Mouse (Mus musculus): ENCODE results near the gene Fstl4. TPM values are rescaled to one million over a fixed set of nuclear protein-coding genes. Genes with fewer than 3 reads are reported as not detected.

Gene Fstl4
- polyA plus RNA-seq, 1 experiment from 2014 or later, result 2.6 TPM

DNA sequence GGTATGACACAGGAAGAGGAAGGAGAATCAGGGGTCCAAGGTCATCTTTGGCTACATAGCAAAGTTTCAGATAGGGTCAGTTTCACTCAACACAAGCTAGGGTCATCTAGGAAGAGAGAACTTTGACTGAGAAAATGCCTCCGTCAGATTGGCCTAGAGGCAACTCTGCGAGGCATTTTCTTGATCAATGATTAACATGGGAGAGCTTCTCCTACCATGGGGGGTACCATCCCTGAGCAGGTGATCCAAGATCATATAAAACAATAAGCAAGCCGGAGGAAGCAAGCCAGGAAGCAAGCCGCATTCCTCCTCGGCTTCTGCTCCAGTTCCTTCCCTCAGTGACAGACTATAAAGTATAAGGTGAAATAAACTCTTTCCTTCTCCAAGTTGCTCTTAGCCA lies 337.3 kb downstream of the Fstl4 start:
- H3K4me3 ChIP-seq (replicated peaks), result no peak overlapping the region
- H3K4me2 ChIP-seq, result no peak overlapping the region
- 71% methylated on average over 5 of the region's 5 CpGs for WGBS
- 0 out of 2 replicates have a peak, but pooled peaks cover 2% of the 10 kb centered on the region for H3K4me1 ChIP-seq
- H3K9me3 ChIP-seq, result no peaks in the 10 kb centered on the region
- no peak overlapping the region for H3K27ac ChIP-seq
- H3K9ac ChIP-seq, result no peak overlapping the region
- no peaks in the 10 kb centered on the region for H3K36me3 ChIP-seq
- ATAC-seq (ENCODE audit: insufficient read depth, low FRiP score, low read depth), result no peak
- H3K27me3 ChIP-seq (replicated peaks), result no peaks in the 10 kb centered on the region

DNA sequence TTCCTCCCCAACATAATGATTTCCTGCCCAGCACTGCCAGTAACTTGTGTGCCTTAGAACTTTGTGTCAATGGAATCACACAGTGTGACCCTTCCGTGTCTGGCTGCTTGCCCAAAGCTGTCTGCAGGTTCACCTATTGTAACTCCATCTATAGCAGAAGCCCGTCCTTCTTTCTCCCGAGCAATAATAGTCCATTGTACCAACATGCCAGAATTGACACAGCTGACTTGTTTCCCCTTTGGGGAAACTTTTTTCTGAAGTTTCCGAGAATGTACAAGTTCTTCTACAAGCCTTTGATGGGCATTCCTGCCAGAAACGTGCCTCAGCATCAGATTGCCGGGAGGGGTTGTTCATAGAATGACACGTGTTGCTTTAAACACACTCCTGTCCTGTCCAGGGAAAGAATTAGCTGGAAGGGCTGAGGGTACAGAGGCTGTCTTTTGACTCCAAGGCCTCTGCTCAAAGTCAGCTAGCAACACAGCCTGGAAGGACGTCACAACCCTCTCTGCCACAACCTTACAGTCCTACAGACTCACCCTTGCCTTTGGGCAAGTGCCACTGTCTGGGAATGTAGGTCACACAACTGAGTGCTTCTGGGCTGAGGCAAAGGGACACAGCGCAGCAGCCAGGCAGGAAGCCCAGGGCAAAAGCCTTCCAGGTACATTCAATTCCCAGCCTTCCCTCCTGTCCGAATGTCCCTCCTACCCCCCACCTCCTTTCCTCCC lies 339.3 kb downstream of the Fstl4 start:
- Histone ChIP-seq H3K36me3 (no peaks in the 10 kb centered on the region), H3K4me3 (replicated peaks) (no peak overlapping the region), H3K9ac (no peak overlapping the region), H3K9me3 (no peaks in the 10 kb centered on the region), H3K27me3 (replicated peaks) (no peaks in the 10 kb centered on the region), H3K4me2 (no peak overlapping the region), H3K27ac (no peak overlapping the region), H3K4me1 (0 out of 2 replicates have a peak, but pooled peaks cover 2% of the 10 kb centered on the region)
- 58% methylated on average over 10 of the region's 10 CpGs for WGBS
- ATAC-seq (ENCODE audit: insufficient read depth, low FRiP score, low read depth), result no peak

DNA sequence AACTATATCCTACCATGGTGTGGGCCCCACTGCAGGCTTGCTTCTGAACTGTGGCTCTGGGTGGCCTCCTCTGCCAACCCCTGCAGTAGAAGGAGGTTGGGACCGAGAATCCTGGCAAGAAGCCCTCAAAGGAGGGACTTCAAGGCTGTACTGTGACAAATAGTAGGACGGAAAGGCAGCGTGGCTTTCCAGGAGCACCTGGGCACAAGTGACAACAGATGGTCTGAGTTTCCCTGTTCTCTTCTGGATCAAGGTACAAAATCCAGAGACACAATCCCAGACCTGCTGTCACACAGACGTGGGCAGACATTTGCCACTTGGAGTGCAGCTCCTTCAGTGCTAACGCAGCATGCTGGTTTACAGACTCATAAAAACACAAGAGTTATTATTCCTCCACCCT lies 343.3 kb downstream of the Fstl4 start:
- H3K36me3 ChIP-seq, result no peaks in the 10 kb centered on the region
- WGBS, result 72% methylated on average over 5 of the region's 5 CpGs
- no peak overlapping the region for H3K9ac ChIP-seq
- H3K27ac ChIP-seq, result no peak overlapping the region
- H3K27me3 ChIP-seq (replicated peaks), result no peaks in the 10 kb centered on the region
- H3K4me3 ChIP-seq (replicated peaks), result no peak overlapping the region
- H3K4me1 ChIP-seq, result no peaks in the 10 kb centered on the region
- no peaks in the 10 kb centered on the region for H3K9me3 ChIP-seq
- no peak overlapping the region for H3K4me2 ChIP-seq
- no peak; the same call in 1 of the 2 replicates for ATAC-seq (ENCODE audit: insufficient read depth, low FRiP score, low read depth)

DNA sequence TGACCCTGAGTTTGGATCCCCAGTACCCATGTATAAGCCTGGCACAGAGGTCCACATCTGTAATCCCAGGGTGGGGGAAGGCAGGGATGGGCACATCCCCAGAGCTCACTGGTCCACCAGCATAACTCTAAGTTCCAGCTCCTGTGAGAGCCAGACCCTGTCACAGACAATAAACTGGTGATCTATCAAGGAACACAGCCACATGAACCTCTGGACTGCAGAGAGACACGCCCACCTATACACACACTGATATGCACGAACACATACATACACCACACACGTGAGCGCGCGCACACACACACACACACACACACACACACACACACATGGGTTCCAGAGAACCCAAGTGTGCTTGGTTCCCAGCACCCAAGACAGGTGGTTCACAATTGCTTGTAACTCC lies 344.4 kb downstream of the Fstl4 start:
- Histone ChIP-seq H3K27me3 (replicated peaks) (no peaks in the 10 kb centered on the region), H3K4me2 (no peak overlapping the region), H3K27ac (no peak overlapping the region), H3K4me1 (no peaks in the 10 kb centered on the region), H3K36me3 (no peaks in the 10 kb centered on the region), H3K9me3 (no peaks in the 10 kb centered on the region), H3K9ac (no peak overlapping the region), H3K4me3 (replicated peaks) (no peak overlapping the region)
- 90% methylated on average over 6 of the region's 6 CpGs for WGBS
- no peak for ATAC-seq (ENCODE audit: insufficient read depth, low FRiP score, low read depth)

DNA sequence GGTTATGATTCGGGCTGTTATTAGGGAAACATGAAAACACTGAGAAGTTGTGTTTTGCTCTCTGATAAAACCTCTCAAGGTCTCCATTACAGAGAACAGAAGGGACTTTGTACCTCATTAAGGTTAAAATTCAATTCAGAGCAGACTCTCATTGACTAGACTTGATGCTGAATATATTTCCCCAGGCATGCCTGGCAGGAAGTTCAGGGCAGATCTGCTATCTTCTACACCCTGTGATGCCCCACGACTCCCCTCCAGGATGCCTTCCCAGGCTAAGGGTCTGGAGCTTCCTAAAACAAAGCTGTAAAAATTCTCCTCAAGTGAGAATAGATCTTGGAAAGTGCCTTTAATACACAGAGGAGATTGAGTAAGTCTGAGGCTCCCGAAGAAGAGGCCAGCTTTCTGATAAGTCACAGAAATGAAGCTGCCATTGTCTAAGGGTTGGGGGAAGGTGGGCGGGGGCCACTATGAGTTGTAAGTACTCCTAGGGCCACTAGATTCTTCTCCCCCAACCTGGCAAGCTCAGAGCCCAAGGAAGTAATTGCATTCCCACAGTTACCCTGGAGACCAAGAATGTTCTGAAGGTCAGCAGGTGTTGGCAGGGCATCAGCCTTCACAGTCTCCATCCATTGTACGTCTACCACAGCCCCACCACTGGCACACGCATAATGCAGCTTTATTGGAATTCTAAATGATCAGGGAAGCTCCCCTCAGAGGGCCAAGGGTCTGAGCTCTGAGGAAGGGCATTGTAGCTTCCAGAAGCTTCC lies 345.4 kb downstream of the Fstl4 start:
- Histone ChIP-seq H3K27ac (no peak overlapping the region), H3K9ac (no peak overlapping the region), H3K4me3 (replicated peaks) (no peak overlapping the region), H3K4me1 (no peaks in the 10 kb centered on the region), H3K27me3 (replicated peaks) (no peaks in the 10 kb centered on the region), H3K9me3 (no peaks in the 10 kb centered on the region), H3K36me3 (no peaks in the 10 kb centered on the region), H3K4me2 (no peak overlapping the region)
- ATAC-seq (ENCODE audit: insufficient read depth, low FRiP score, low read depth), result no peak
- WGBS, result 66% methylated on average over 6 of the region's 6 CpGs

DNA sequence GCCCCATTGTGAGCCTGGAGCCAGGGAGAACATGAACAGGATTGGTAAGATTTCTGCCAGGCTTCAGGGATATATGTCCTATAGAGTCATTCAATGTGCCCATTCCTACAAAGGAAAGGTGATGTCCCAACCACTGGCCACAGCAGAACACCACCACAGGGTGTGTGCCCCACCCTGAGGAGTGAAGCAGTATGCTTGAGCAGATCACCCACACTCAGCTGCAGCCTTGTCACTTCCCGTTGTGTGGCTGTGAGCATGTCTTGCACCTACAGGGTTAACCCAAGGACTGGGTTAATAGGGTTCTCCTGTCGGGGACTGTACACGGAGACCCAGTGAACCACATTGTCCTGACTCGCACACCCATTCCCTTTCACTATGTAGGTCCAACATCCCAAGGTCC lies 351.3 kb downstream of the Fstl4 start:
- Histone ChIP-seq H3K4me2 (no peak overlapping the region), H3K9ac (no peak overlapping the region), H3K4me3 (replicated peaks) (no peak overlapping the region), H3K36me3 (no peaks in the 10 kb centered on the region), H3K4me1 (no peaks in the 10 kb centered on the region), H3K27ac (no peak overlapping the region), H3K27me3 (replicated peaks) (no peaks in the 10 kb centered on the region), H3K9me3 (no peaks in the 10 kb centered on the region)
- no peak for ATAC-seq (ENCODE audit: insufficient read depth, low FRiP score, low read depth)
- 63% methylated on average over 4 of the region's 4 CpGs for WGBS

DNA sequence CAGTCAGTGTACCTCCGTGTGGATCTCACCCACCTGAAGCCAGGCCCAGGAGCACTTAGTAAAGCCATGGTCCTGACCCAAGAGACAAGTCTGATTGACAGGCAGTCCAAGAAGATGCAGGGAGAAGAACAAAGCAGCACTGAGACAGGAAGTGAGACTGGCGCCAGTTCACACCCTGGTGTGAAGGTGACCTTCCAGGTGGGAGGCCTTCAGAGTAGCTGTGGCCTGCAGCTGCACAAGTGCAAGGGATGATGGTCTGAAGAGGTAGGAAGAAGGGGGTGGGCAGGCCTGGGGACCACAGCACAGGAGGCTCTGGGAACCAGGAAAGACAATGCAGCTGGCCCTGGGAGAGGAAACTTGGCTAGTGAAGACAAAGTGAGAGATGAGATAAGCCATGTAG lies 351.9 kb downstream of the Fstl4 start:
- no peak overlapping the region for H3K4me2 ChIP-seq
- H3K27ac ChIP-seq, result no peak overlapping the region
- no peaks in the 10 kb centered on the region for H3K4me1 ChIP-seq
- no peak overlapping the region for H3K4me3 ChIP-seq (replicated peaks)
- no peak overlapping the region for H3K9ac ChIP-seq
- 65% methylated on average over 2 of the region's 2 CpGs for WGBS
- no peak for ATAC-seq (ENCODE audit: insufficient read depth, low FRiP score, low read depth)
- no peaks in the 10 kb centered on the region for H3K9me3 ChIP-seq
- no peaks in the 10 kb centered on the region for H3K36me3 ChIP-seq
- H3K27me3 ChIP-seq (replicated peaks), result no peaks in the 10 kb centered on the region

DNA sequence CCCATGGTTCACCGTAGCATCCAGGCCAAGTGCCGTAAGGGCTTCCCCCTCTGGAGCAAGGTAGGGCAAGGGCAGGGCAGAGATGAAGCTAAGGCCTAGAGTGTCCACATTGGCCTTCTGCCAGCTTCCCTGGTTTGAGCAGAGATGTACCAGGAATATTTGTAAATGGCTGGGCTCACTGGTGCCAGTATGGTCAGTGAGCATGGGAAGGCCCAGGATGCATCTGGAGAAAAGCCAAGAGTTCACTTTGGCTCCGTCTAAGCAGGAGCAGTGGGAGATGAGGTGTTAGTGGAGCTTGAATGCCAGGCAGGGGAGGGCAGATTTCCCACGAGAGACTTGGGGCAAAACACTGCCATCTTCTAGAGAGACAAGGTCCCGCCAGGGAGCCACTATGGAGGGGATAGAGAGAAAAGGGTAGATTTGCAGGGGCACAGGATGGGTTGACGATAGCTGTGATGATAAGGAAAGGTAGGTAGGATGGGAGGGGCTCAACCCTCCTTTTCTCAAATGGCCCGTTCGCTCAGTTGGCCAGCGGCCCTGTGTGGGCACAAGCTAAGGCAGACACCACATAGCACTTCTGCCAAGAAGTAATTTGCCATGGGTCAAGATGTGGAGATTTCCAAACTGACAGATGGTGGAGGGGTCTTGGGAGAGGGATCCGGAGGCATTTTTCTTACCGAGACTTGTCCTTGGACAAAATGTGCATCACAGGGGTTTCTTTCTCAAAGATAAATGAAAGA lies 354.0 kb downstream of the Fstl4 start:
- 79% methylated on average over 11 of the region's 11 CpGs for WGBS
- Histone ChIP-seq H3K4me1 (no peaks in the 10 kb centered on the region), H3K36me3 (no peaks in the 10 kb centered on the region), H3K27me3 (replicated peaks) (no peaks in the 10 kb centered on the region), H3K9me3 (no peaks in the 10 kb centered on the region), H3K4me3 (replicated peaks) (no peak overlapping the region), H3K27ac (no peak overlapping the region), H3K4me2 (no peak overlapping the region), H3K9ac (no peak overlapping the region)
- no peak for ATAC-seq (ENCODE audit: insufficient read depth, low FRiP score, low read depth)

DNA sequence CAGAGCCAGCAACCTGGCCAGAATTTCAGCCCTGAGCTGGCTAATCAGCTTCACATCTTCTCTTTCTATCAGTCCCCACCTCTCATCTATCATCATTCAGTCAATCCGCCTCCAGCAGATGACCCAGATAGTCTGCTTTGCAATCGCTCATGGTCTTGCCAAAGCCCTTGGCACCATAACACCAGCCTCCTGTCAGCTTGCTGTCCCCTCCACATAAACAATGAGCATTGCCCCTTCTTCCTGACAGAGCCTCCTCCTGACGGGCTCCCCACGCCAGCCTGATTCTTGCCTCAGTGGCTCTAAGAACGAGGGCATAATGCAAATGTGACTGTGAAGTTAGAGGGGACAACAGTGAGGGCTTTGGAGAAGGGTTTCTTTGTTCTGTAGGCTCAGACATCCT lies 355.5 kb downstream of the Fstl4 start:
- Histone ChIP-seq H3K4me1 (no peaks in the 10 kb centered on the region), H3K27ac (no peak overlapping the region), H3K36me3 (no peaks in the 10 kb centered on the region), H3K9me3 (no peaks in the 10 kb centered on the region), H3K4me2 (no peak overlapping the region), H3K9ac (no peak overlapping the region), H3K27me3 (replicated peaks) (no peaks in the 10 kb centered on the region), H3K4me3 (replicated peaks) (no peak overlapping the region)
- ATAC-seq (ENCODE audit: insufficient read depth, low FRiP score, low read depth), result no peak
- 69% methylated on average over 5 of the region's 5 CpGs for WGBS

DNA sequence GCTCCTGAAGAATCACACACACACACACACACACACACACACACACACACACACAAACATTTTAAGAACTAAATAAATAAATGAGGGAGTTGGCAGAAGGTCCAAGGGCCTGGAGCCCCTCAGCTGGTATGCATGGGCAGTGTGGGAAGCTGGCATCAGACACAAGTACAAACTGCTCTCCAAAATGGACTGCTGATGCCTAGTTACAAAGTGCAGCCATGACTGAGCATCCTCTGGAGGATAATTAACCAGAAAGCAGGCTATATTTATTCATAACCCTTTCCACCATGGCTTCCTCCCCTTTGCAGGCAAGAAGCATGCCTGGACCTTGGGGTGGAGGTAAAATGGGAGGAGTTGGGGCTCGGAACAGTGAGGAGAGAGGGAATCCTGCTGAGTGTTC lies 356.8 kb downstream of the Fstl4 start:
- no peak overlapping the region for H3K9ac ChIP-seq
- H3K4me2 ChIP-seq, result no peak overlapping the region
- ATAC-seq (ENCODE audit: insufficient read depth, low FRiP score, low read depth), result no peak
- no peaks in the 10 kb centered on the region for H3K9me3 ChIP-seq
- H3K27ac ChIP-seq, result no peak overlapping the region
- no peaks in the 10 kb centered on the region for H3K36me3 ChIP-seq
- no peak overlapping the region for H3K4me3 ChIP-seq (replicated peaks)
- H3K27me3 ChIP-seq (replicated peaks), result no peaks in the 10 kb centered on the region
- H3K4me1 ChIP-seq, result no peaks in the 10 kb centered on the region
- 67% methylated on average over 1 of the region's 1 CpGs for WGBS

DNA sequence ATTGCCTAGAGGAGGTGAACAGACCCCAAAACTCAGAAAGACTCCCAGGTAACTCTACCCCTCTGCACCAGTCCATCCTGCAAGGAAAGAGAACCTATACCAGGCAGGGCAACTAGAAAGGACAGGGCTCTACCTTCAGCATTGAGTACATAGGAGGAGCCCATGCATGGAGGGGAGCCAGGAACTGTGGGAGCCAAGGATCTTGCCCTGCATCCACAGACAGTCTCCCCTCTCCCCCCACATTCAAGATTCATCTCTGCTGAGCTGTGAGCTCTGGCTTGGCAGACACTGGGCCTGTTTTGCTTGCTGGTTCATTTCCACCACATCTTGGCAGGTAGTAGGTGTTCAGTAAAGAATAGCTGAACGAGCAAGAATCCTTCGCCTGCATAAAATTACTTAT lies 360.4 kb downstream of the Fstl4 start:
- no peaks in the 10 kb centered on the region for H3K36me3 ChIP-seq
- H3K27ac ChIP-seq, result no peak overlapping the region
- H3K9ac ChIP-seq, result no peak overlapping the region
- WGBS, result 83% methylated on average over 2 of the region's 2 CpGs
- no peak overlapping the region for H3K4me3 ChIP-seq (replicated peaks)
- no peak for ATAC-seq (ENCODE audit: insufficient read depth, low FRiP score, low read depth)
- no peaks in the 10 kb centered on the region for H3K9me3 ChIP-seq
- H3K4me2 ChIP-seq, result no peak overlapping the region
- no peaks in the 10 kb centered on the region for H3K27me3 ChIP-seq (replicated peaks)
- H3K4me1 ChIP-seq, result no peaks in the 10 kb centered on the region

DNA sequence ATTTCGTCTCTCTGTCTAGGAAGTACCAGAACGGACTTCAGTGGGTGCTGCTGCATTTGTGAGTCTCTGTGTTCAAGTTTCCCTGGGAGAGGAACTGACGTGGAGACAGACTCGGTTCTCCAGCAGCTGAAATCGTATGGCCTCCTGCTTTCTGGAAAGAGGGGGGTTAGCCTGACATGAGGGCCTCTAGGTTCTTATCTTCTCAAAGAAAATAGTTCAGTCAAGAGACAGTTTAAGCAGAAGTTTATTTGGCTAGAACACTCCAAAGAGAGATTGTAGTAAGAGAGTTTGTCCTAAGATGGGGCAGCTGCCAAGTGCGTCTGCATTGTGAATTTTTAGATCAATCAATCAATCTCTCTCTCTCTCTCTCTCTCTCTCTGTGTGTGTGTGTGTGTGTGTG lies 362.2 kb downstream of the Fstl4 start:
- H3K36me3 ChIP-seq, result no peaks in the 10 kb centered on the region
- H3K27me3 ChIP-seq (replicated peaks), result no peaks in the 10 kb centered on the region
- no peak overlapping the region for H3K4me2 ChIP-seq
- H3K9ac ChIP-seq, result no peak overlapping the region
- ATAC-seq (ENCODE audit: insufficient read depth, low FRiP score, low read depth), result no peak
- WGBS, result 36% methylated on average over 6 of the region's 6 CpGs
- no peak overlapping the region for H3K27ac ChIP-seq
- no peaks in the 10 kb centered on the region for H3K4me1 ChIP-seq
- H3K9me3 ChIP-seq, result no peaks in the 10 kb centered on the region
- no peak overlapping the region for H3K4me3 ChIP-seq (replicated peaks)

All from stomach, embryonic 15.5 days (tissue).